Mouse (Mus musculus) midbrain, embryonic 10.5 days (tissue): ENCODE results near the gene Iqcn. TPM values are rescaled to one million over a fixed set of nuclear protein-coding genes. Genes with fewer than 3 reads are reported as not detected.

Experiments
- DNase-seq: peaks from one replicate; pipeline ENCODE4 v3.0.0-alpha.2; 2017; ENCODE audit warnings: low spot score
- H3K27ac ChIP-seq: fragments of 300-500 bp; sonication (generic); replicated peaks from 2 replicates; pipeline ENCODE4 v1.5.1; 2016; ENCODE audit warnings: mild to moderate bottlenecking
- H3K27me3 ChIP-seq: fragments of 300-500 bp; sonication (generic); 2 replicates; pipeline ENCODE4 v1.6.1; 2016; ENCODE audit warnings: low read depth, mild to moderate bottlenecking; ENCODE audit not compliant: poor library complexity, severe bottlenecking
- H3K36me3 ChIP-seq: fragments of 300-500 bp; sonication (generic); 2 replicates; pipeline ENCODE4 v1.6.1; 2016; ENCODE audit warnings: mild to moderate bottlenecking, moderate library complexity
- H3K4me1 ChIP-seq: fragments of 300-500 bp; sonication (generic); 2 replicates; pipeline ENCODE4 v1.6.1; 2016
- H3K4me3 ChIP-seq: fragments of 300-500 bp; sonication (generic); 2 replicates; pipeline ENCODE4 v1.5.1; 2016; ENCODE audit warnings: mild to moderate bottlenecking, moderate library complexity
- H3K9me3 ChIP-seq: fragments of 300-500 bp; sonication (generic); replicated peaks from 2 replicates; pipeline ENCODE4 v1.6.1; 2016; ENCODE audit warnings: mild to moderate bottlenecking
- WGBS: fragments of 180-500 bp; shearing (Covaris S2); methylation state at CpG from one replicate; pipeline ENCODE4 v1.1.7; 2016; 5-methylcytosine and 5-hydroxymethylcytosine counted together
- polyA plus RNA-seq: library from polyadenylated mRNA; unstranded; fragments of >200 nt; fragmentation: Nextera tagmentation; extraction: Ambion mirVana; gene quantifications from 2 replicates; pipeline ENCODE4 v1.2.1, GENCODE M21; 2016

The Iqcn gene
- polyA plus RNA-seq, 1 experiment from 2014 or later = not detected

- 76% methylated on average over 12 of the region's 12 CpGs for WGBS
- Histone ChIP-seq H3K27me3 (peaks cover 32% of the 10 kb centered on the region), H3K4me3 (peak overlapping the region; percentile 98), H3K36me3 (peaks cover 9% of the 10 kb centered on the region), H3K9me3 (no peaks in the 10 kb centered on the region), H3K27ac (peak overlapping the region; percentile 99), H3K4me1 (peaks cover 58% of the 10 kb centered on the region)
- DNase-seq = no peak
Measured at GRCm38 (mm10) chr8:70697366-70698250, 5.6 kb upstream of the Iqcn start.

- Histone ChIP-seq H3K9me3 (no peaks in the 10 kb centered on the region), H3K36me3 (peaks cover 18% of the 10 kb centered on the region), H3K4me3 (peak within 1 kb of the TSS; percentile 98), H3K4me1 (peaks cover 56% of the 10 kb centered on the region), H3K27ac (peak within 1 kb of the TSS; percentile 99), H3K27me3 (peaks cover 28% of the 10 kb centered on the region)
- DNase-seq = peak; percentile 99
- WGBS = under 1% methylated on average over 68 of the region's 69 CpGs
Measured at GRCm38 (mm10) chr8:70698310-70699109, 4.7 kb upstream of the Iqcn start, which contains the start of gene Jund. Jund (plus strand) TSS chr8:70698949.

- peak overlapping the region; percentile 98 for H3K4me3 ChIP-seq
- peak overlapping the region; percentile 99 for H3K27ac ChIP-seq
- 0% methylated on average over 89 of the region's 89 CpGs for WGBS
- H3K27me3 ChIP-seq = peaks cover 21% of the 10 kb centered on the region
- peaks cover 23% of the 10 kb centered on the region for H3K36me3 ChIP-seq
- peak; percentile 79 for DNase-seq
- no peaks in the 10 kb centered on the region for H3K9me3 ChIP-seq
- H3K4me1 ChIP-seq = peaks cover 55% of the 10 kb centered on the region
Measured at GRCm38 (mm10) chr8:70699116-70699833, 4.0 kb upstream of the Iqcn start.

GRCm38 (mm10) chr8:70699834-70700554 is 3.3 kb upstream of the Iqcn start:
- H3K27me3 ChIP-seq = peaks cover 15% of the 10 kb centered on the region
- peaks cover 55% of the 10 kb centered on the region for H3K4me1 ChIP-seq
- under 1% methylated on average over 59 of the region's 59 CpGs for WGBS

GRCm38 (mm10) chr8:70700555-70700922 is 2.7 kb upstream of the Iqcn start:
- peak; percentile 90 for DNase-seq
- Histone ChIP-seq H3K9me3 (no peaks in the 10 kb centered on the region), H3K27ac (peak overlapping the region; percentile 99), H3K27me3 (peaks cover 10% of the 10 kb centered on the region), H3K4me1 (peaks cover 49% of the 10 kb centered on the region), H3K36me3 (peaks cover 23% of the 10 kb centered on the region), H3K4me3 (peak overlapping the region; percentile 98)
- WGBS = under 1% methylated on average over 20 of the region's 20 CpGs

More at GRCm38 (mm10) chr8:70699834-70700554, 3.3 kb upstream of the Iqcn start:
- peak; percentile 86 for DNase-seq
- Histone ChIP-seq H3K9me3 (no peaks in the 10 kb centered on the region), H3K27ac (peak overlapping the region; percentile 99), H3K36me3 (peaks cover 23% of the 10 kb centered on the region), H3K4me3 (peak overlapping the region; percentile 98)

- no peaks in the 10 kb centered on the region for H3K9me3 ChIP-seq
- H3K36me3 ChIP-seq = peaks cover 23% of the 10 kb centered on the region
- DNase-seq = peak; percentile 34
- H3K4me1 ChIP-seq = peaks cover 42% of the 10 kb centered on the region
- peak overlapping the region; percentile 99 for H3K27ac ChIP-seq
- 60% methylated on average over 10 of the region's 10 CpGs for WGBS
- peaks cover 2% of the 10 kb centered on the region for H3K27me3 ChIP-seq
- H3K4me3 ChIP-seq = peak overlapping the region; percentile 98
Measured at GRCm38 (mm10) chr8:70701048-70701981, 1.9 kb upstream of the Iqcn start.

- no peaks in the 10 kb centered on the region for H3K27me3 ChIP-seq
- no peak for DNase-seq
- H3K9me3 ChIP-seq = no peaks in the 10 kb centered on the region
- 82% methylated on average over 2 of the region's 2 CpGs for WGBS
- peaks cover 23% of the 10 kb centered on the region for H3K36me3 ChIP-seq
- H3K27ac ChIP-seq = no peak overlapping the region
- H3K4me1 ChIP-seq = peaks cover 33% of the 10 kb centered on the region
- H3K4me3 ChIP-seq = peak overlapping the region; percentile 98; the same call in 1 of the 2 replicates
Measured at GRCm38 (mm10) chr8:70701982-70702841, 1.0 kb upstream of the Iqcn start.

GRCm38 (mm10) chr8:70702842-70703182 is 445 bp upstream of the Iqcn start:
- Histone ChIP-seq H3K27ac (no peak overlapping the region), H3K27me3 (no peaks in the 10 kb centered on the region), H3K36me3 (peaks cover 23% of the 10 kb centered on the region), H3K4me1 (peaks cover 27% of the 10 kb centered on the region), H3K4me3 (no peak overlapping the region), H3K9me3 (no peaks in the 10 kb centered on the region)
- 92% methylated on average over 3 of the region's 3 CpGs for WGBS
- no peak for DNase-seq

GRCm38 (mm10) chr8:70708281-70708680 is 5.0 kb downstream of the Iqcn start:
- no peaks in the 10 kb centered on the region for H3K9me3 ChIP-seq
- no peak overlapping the region for H3K27ac ChIP-seq
- no peak for DNase-seq
- WGBS = 90% methylated on average over 14 of the region's 14 CpGs
- H3K4me3 ChIP-seq = no peak overlapping the region
- peaks cover 8% of the 10 kb centered on the region; the same call in 1 of the 2 replicates for H3K36me3 ChIP-seq
- H3K4me1 ChIP-seq = peaks cover 5% of the 10 kb centered on the region; the same call in 1 of the 2 replicates
- no peaks in the 10 kb centered on the region for H3K27me3 ChIP-seq

GRCm38 (mm10) chr8:70709794-70710193 is 6.5 kb downstream of the Iqcn start:
- no peak for DNase-seq
- Histone ChIP-seq H3K36me3 (no peaks in the 10 kb centered on the region), H3K27ac (no peak overlapping the region), H3K27me3 (no peaks in the 10 kb centered on the region), H3K9me3 (no peaks in the 10 kb centered on the region), H3K4me1 (peaks cover 11% of the 10 kb centered on the region), H3K4me3 (no peak overlapping the region)
- 94% methylated on average over 9 of the region's 9 CpGs for WGBS
